Mouse (Mus musculus) heart, adult 9 months (tissue): ENCODE measurements around the gene Pdhb.

Experiments used
- DNase-seq, 2 experiments: peaks; one replicate each; pipeline ENCODE4 v3.0.0; 2022; ENCODE audit warnings: low spot score in 2 of 2

Gene Pdhb

DNA sequence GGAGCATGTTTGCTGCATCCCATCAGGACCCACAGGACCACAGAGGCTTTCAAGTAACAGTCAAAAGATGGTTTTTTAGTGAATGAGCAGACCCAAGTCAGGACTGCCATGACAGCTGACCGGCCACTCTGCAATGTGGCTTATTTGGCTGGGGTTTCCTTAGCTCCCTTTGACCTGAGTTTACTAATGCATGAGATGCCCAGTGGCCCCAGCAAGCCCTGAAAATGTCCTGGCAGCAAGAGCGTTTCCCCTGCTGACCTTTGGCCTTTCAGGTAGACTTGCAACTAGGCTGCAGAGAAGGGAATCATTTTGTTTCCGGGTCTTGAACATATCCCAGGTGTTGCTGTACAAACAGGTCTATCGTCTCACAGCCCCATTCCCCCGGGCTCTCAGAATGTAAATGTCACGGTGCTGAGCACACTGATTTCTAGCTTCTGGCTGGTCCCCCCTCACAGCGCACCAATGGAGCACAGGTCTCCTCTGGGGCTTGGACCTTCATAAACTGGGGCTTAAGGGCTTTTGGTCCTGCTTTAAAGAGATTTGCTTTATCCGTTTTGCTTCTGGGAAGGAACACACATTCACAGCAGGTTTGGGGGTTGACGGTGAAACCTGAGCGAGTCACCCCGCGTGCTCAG, 18.6 kb upstream of the Pdhb start:
- DNase-seq = no peak

DNA sequence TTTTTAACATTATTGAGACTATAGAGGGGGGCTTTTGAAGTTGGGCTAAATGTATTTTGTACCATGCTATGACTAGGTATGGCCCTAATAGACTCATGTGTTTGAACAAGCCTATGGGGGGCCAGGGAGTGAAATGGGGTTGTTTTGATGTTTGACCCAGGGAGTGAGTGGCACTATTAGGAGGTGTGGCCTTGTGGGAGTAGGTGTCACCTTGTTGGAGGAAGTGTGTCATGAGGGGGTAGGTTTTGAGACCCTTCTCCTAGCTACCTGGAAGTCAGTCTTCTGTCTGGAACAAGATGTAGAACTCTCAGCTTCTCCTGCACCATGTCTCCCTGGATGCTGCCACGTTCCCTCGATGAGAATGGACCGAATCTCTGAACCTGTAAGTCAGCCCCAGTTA, 17.7 kb upstream of the Pdhb start:
- no peak for DNase-seq

DNA sequence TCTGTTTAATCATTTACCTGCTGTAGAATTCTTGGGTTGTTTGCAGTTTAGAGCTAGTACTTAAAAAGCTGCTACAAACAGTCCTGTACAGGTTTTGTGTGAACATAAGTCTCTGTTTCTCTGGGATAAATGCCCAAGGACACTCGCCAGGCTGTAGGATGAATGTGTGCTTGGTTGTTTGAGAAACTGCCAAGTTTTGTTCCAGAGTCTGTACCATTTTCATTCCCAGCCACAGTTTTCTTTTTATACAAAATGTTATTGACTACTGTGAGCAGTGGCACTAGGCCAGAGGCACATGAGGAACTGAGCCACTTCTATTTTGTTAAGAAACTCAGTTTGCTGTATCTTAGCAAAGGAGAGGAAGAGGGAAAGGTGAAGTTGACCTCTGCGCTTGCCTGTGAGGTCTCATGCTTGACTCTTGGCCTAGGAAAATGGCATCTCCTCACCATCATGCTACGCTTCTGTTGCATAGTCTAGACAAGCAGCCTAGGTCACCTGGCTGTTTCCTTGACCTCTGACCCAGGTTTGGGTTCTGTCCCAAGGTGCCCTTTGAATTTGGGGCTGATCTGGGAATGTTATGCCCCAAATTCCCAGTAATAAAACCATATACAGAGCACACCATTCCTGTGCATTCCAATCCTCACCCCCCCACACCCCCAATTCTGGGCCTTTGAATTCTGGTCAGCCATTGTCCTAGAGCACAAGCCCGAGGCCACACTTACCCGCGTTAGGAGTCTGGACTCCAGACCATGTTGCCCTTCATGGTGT, 13.6 kb upstream of the Pdhb start:
- DNase-seq = no peak

DNA sequence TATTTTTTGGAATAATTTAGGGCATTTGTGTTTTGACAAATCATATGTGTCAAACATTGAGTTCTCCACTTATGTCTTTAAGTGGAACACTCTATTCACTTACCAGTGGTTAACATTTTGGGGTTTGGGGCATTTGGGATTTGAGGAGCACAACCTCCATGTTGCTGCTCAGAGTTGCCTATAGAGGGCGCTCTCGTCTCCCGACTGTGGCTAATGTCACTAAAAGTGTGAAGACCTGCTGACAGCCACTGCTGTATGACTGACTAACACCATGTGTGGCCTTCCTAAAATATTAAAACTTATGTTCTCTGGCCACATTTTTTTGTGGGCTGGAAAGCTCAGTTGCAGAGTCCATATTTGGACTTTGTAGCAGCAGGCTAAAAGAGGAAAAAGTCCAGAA, 10.5 kb upstream of the Pdhb start:
- no peak for DNase-seq

DNA sequence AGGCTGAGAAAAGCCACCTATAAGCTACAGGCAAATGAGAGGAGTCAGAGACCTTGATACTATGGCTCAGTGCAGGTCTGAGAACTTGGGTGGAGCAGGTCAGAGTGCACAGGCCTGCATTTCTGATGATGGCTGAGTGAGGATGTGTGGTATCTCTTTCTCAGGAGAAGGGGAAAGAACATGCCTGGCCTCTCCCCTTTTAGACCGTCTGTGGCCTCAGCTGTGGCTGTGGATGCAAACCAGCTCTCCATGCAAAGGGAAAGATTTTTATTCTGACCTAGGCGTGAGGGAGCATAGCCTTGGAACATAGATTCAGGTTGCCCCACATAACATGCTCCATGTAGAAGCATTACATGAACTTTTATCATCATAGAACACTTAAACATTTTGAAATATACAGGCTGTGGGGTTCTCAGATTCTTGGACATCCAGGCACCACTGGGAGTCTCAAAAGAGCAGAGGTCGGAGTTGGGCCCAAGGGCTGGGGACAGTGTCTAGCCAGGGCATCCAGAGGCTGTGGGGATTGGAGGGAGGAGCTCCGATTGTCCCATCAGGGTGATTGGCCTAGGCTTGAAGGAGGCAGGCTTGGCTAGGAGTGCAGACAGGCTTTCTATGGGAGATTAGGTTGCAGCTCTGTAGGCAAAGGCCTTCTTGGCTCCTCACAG, 7.7 kb upstream of the Pdhb start:
- DNase-seq = no peak

DNA sequence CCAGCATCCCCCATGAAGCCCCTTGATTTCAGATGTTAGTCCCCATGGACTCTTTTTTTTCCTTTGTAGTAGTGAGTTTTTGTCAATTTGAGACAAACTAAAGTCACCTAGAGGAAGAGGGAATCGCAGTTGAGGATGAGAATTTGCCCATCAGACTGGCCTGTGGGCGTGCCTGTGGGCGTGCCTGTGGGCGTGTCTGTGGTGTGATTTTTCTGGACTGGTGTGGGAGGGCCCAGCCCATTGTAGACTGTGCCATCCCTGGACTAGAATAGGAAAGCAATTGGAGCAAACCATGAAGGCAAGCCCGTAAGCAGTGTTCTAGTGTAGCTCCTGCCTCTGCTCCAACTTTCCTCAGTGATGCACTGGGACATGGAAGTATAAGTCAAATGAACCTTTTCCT, 3.4 kb upstream of the Pdhb start:
- no peak for DNase-seq

DNA sequence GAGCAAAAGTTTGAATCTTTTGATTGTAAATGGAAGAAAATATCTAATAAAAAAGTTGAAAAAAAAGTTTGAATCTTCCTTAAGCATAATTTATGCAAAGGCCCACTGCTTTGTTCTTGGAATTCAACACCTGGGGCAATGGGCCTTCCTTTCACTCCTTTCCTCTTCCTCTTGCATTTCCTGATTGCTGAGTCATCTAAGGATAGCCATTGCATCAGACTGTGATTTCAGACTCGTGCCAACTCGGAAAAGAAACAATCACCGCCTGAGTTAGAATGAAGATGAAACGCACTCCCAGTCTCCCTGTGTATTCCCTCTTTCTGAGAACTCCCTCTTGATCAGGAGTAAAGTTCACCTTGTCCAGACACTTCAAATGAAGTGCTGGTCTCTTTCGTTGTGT, 1.8 kb upstream of the Pdhb start:
- DNase-seq = peak in 1 of 2 experiments; percentile 14

DNA sequence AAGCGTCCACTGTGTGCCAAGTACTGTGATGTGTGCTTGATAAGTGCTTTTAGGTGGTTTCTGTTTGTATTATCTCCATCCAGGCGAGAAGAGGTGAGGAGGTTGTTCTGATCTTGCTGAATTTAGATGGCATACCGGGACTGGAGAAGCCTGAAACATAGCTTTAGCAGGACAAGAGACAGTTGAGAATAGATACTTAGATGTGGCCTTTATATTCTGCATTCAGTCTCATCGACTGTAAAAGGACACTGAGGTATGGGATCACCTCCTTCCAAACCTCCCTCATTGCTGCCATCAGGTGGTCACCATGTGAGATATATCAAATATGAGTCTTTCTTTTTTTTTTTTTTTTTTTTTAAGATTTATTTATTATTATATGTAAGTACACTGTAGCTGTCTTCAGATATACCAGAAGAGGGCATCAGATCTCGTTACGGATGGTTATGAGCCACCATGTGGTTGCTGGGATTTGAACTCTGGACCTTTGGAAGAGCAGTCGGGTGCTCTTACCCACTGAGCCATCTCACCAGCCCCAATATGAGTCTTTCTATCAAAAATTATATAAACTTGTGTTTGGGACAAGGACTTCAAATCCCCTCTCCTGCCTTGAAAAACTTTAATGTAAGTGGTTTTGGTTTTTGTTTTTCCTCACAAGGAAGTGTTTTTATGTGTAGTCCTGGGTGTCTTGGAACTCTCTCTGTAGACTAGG, 871 bp upstream of the Pdhb start:
- peak in 1 of 2 experiments; percentile 10 for DNase-seq

DNA sequence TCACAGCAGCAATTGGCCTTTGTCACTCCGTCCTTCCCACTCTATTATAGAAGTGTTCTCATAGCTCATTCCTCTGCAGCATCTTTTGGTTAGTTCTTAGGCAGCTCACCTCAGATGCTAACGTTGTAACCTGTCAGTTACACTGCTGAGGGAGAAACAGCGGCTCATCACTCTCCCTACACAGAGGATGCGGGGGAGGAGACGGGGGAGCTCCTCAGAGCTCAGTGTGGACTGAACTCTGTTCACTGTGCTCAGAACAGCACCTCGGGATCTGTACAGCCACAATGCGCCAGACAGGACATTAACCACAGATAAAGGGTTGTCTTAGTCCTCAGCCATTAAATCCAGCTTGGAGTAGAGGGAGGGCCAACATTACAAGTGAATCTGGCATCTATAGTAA, 8.4 kb downstream of the Pdhb start:
- no peak for DNase-seq

DNA sequence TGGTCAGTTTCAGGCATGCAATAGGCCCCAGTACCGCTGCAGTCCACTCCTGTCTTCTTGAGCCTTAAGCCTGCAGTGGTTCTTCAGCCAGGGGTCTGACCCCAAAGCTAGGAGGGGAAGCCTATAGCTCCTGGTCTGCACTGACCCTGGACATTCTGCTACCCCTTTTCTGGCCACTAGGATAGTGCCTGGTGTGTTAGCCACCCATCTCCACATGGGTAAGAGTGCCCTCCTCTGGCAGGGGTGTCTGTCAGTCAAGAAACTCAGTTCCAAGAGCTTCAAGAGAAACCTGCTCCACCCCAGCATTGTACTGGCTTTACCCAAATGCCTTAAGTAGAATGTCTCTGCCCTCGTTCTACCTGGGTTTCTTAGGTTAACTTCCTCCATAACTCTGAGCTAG, 11.0 kb downstream of the Pdhb start:
- DNase-seq = no peak

DNA sequence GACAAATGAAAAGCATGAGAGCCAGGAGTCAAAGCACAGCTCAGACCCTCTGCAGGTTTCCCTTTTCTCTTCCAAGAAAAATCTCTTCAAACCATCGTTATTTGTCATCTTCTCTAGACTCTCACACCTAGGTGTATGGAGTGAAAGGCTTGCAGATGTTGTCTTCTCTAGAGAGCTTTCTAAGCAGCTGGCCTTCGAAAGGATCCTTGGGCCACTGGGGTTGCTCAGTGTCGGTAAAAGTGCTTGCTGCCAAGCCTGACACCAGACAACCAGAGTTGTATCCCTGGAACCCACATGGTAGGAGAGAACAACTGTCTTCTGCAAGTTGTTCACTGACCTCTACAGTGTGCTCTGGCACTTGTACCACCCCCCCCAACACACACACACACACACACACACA, 13.7 kb downstream of the Pdhb start:
- no peak for DNase-seq

DNA sequence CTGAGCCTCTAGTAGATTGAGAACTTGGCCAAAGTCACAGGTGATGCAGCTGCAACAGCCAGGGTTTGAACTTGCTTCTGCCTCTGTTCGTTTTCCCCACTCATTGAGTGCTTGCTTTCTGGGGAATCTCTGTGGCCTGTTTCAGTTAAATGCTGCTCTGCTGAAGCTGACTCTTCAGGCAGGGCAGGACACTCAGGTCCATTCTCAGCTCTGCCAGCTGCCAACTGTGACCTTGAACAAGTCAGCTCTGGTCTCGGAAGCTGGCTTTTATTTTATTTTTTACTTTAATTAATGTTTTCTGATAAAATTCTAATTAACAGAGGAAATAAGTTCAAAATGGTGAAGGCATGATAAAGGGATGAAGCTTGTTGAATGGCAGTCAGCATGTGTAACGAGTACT, 14.1 kb downstream of the Pdhb start:
- no peak for DNase-seq

DNA sequence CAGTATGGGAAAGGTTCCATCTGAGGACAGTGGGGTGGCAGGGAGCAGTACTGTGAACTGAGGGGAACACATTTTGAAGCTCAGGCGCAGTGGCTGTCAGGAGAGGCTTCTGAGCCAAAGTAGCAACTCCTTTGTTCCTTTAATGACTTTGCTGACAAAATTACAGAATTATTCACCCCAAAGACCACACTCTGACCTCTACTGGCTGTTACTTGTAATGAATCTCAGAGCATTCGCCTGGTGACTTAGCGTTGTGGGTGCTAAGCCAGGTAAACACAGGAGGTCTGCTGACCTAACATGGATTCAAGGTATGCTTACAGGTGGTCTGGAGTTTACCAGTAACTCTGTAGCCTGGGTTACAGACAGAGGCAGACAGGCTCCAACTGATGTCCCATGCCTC, 15.9 kb downstream of the Pdhb start:
- DNase-seq = no peak

DNA sequence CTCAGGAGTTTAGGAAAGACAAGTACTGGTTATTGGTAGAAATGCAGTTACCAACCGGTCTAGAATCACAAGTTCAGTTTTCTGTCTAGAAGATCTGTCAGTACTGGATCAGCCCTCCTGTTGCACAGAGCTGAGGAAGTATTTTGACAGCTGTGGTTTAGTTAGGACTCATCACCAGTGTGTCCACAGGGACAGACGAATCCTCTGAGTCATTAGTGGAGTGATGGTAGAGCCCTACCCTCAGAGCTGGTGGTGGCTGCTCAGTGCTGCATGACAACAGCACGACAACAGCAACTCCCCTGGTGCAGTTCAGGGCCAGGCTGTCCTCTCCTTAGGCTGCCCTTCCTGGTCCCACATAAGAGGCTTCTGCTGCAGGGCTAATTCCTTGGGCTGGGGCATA, 18.8 kb downstream of the Pdhb start:
- DNase-seq = no peak

DNA sequence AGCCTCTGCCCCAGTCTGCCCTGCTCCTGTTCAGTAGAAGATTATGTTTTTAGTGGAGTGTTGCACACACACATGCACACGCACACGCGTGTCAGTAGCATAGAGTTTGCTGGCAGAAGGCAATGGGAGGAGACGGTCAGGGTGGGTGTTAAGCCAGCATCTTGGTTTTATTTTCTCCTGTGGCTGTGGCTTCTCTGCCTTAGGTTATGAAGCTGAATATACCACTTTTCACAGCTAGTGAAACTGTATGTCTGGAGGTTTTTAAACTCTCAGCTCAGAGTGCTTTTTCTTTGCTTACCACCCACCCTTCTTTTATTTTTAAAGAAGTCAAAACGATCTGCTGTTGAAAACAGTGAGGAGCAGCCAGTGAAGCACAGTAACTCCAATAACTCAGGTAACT, 21.1 kb downstream of the Pdhb start:
- DNase-seq = no peak

DNA sequence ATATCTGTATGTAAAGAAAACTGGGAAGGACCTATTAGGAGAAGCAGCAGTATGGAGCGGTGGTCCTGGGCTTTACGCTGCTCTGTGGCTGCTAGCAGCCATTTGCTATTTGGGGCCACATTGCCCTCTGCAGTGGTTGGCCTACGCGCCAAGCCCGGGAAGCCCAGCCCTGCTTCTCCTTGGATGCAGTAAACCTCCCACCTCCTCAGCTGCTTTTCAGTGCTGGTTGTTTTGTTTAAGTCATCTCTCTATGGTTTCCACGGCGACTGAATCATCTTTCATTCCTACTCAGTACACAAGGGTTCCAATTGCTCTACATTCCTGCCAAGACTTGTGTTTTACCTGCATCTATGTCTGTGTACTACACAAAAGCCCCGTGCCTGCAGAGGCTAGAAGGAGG, 24.0 kb downstream of the Pdhb start:
- no peak for DNase-seq

DNA sequence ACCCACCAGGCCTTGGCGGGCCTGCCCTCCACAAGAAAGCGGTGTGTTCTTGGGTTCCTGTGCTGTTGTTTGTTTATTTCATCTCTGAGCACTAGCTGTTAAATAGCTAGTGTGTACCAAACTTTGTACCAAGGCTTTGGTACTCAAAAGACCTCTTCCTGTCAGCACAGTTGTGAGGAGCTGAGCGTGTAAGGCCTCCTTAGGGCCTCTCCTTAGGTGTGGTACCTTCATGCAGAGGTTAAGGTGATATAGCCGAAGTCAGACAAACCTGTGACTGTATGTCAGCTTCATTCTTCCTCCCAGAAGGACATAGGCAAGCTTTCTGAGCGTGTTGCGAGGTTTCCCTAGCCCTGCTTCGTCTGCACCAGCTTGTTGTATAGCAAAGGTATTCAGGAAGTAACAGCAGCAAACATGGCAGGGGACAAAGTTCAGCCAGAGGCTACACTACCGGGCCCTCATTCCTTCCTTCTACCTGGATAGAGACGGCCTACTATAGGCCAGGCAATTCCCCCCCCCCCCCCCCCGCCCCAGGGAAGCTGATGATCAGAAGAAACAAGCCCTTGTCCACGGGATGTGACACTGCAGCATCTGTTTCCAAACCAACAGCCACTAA, 26.1 kb downstream of the Pdhb start:
- no peak for DNase-seq

DNA sequence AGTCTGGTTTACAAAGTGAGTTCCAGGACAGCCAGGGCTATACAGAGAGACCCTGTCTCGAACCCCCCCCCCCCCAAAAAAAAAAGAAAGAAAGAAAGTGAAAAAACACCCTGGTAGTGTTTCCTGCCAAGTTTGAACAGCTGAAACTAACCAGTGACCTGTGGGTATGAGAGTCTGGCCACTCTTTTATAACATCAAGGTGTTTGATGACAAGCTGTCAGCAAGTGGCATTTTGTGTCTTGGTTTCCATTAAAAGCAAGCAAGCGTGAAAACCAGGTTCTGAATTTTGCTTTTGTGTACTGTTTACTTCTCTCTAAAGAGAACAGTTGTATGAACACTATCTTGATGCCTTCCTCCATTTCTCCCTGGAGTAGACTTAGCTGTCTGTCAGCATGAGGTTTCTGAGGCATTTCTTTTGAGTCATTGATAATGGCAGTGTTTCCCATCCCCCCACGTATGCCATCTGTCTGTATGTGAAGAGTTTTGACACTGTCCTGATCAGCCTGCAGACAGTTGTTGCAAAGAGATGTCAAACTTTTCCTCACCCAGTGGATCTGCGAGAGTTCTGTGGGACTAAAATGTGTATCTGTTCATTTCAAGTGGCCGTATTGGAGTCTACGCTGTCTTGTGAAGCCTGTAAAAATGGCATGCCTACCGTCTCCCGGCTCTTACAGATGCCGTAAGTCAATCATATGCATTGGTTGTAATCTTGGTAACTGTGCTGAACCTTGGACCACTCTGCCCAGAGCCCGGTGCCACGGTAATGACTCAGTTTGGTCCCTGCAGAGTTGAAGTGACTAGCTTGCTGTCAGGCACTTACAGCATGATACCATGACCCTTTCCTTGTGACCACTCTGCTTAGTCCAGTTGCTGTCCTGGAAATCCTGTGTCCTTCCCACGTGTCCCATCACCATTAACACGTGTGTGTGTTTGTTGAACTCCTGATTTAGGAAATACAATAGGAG, 26.9 kb downstream of the Pdhb start:
- DNase-seq = no peak

DNA sequence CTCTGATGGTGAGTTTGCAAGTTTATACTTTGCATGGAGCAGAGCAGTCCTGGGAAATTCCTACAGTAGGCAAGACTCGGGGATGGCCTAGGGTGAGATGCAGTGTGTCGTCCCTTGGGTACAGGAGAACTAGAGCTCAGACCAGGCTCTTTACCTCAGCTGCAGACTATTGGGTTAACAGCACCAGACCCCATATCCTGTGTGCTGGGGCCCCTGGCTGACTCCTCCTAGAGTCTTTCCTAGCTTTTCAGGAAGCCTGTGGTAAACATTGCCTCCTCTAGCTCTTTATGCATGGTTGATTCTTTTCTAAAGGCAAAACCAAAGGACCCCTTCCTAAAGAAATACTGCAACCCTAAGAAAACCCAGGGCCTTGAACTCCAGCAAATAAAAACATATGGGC, 31.7 kb downstream of the Pdhb start:
- DNase-seq = no peak

DNA sequence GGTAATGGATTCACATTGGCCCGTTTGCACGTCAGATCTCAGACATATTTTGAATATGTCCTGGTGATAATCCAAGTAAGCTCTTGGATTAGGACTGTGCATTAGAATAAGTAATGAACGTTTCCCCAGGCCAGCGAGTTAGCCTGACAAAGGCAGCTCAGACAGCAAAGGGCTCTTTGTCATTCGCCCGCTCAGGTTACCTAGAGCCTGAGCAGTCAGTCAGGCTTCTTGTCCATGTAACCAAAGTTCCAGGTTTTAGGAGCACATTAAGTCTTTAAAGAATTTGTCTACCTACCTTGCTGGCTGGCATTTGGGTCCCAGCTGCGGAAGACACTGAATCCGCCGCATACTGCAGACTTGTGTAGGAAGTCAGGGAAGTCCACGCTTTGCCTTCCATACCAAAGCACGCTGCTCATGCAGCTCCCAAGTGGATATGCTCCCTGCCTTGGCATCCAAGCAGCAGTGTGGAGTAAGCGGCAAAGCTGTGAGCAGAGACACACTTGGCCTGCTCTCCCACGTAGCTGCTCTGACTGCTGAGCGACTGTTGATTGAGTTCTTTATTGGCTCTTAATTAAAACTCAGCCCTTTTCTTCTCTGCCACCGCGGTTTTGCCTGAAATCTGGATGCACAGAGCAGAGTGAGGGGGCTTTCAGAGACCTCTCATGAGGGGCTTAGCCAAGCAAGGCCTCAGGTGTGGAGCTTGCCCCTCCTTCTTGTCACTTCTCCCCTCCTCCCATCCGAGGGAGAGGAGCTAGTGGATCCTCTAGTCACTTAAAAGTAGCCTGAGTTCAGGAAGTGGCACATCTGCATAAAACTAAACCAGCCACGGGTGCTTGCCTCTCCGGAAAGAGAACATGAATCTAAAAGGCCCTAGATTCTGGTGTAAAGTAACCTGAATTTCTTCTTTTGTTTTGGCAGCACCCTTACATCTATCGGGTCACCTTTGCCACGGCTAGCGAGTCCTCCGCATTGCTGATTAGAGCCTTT, 32.8 kb downstream of the Pdhb start:
- no peak for DNase-seq
